Mouse (Mus musculus) small intestine, adult 10 weeks (tissue): ENCODE results near the gene Fam219b. TPM values are rescaled to one million over a fixed set of nuclear protein-coding genes. Genes with fewer than 3 reads are reported as not detected.

Source experiments
- polyA plus RNA-seq: library from polyadenylated mRNA; stranded (reverse); fragments of 350-450 nt; fragmentation: Illumina TruSeq; extraction: RNeasy Lipid Tissue Mini Kit (QIAGEN cat#74804); gene quantifications from one replicate; pipeline ENCODE4 v1.2.3, GENCODE M21; 2014; ENCODE audit warnings: low replicate concordance

The Fam219b gene
- 1.4 TPM for polyA plus RNA-seq

GRCm38 (mm10) chr9:57537044-57537727 is at the start of gene Fam219b:
Gene Fam219b (plus strand): TSS chr9:57537528.

GRCm38 (mm10) chr9:57503622-57504380 is 33.5 kb upstream of the Fam219b start, which contains the start of gene Rpp25:
Gene Rpp25 (plus strand): TSS chr9:57504026.

GRCm38 (mm10) chr9:57521056-57521911 is 16.0 kb upstream of the Fam219b start, which contains the start of gene Cox5a:
Gene Cox5a (plus strand): TSS chr9:57521274.

GRCm38 (mm10) chr9:57552139-57552887 is 15.0 kb downstream of the Fam219b start, which contains the start of gene Mpi:
Gene Mpi (minus strand): TSS chr9:57552763.

GRCm38 (mm10) chr9:57560861-57561710 is 23.8 kb downstream of the Fam219b start, which contains the start of gene Scamp2:
Gene Scamp2 (plus strand): TSS chr9:57560943.

GRCm38 (mm10) chr9:57589224-57590126 is 52.1 kb downstream of the Fam219b start, which contains the start of gene Ulk3:
Gene Ulk3 (plus strand): TSS chr9:57589452.

Other genes starting within 250 kb of the Fam219b start
- gene Ppcdc, start 97.4 kb upstream of the Fam219b start, polyA plus RNA-seq = 5.2 TPM
- 31.5 TPM for gene Scamp5, start 69.5 kb upstream of the Fam219b start, polyA plus RNA-seq
- not detected for gene Rpp25, start 33.5 kb upstream of the Fam219b start, polyA plus RNA-seq
- 976 TPM for gene Cox5a, start 16.3 kb upstream of the Fam219b start, polyA plus RNA-seq
- 15.0 TPM for gene Mpi, start 15.2 kb downstream of the Fam219b start, polyA plus RNA-seq
- 22.5 TPM for gene Scamp2, start 23.4 kb downstream of the Fam219b start, polyA plus RNA-seq
- gene Ulk3, start 51.9 kb downstream of the Fam219b start, polyA plus RNA-seq = 8.7 TPM
- gene Cplx3, start 68.8 kb downstream of the Fam219b start, polyA plus RNA-seq = not detected
- gene Lman1l, start 83.2 kb downstream of the Fam219b start, polyA plus RNA-seq = not detected
- gene Csk, start 116.1 kb downstream of the Fam219b start, polyA plus RNA-seq = 3.2 TPM
- gene Cyp1a2, start 146.2 kb downstream of the Fam219b start, polyA plus RNA-seq = not detected
- gene Cyp1a1, start 150.4 kb downstream of the Fam219b start, polyA plus RNA-seq = 25.2 TPM
- 3.2 TPM for gene Edc3, start 171.0 kb downstream of the Fam219b start, polyA plus RNA-seq
- 52.7 TPM for gene Clk3, start 228.3 kb downstream of the Fam219b start, polyA plus RNA-seq